Mouse (Mus musculus) forebrain, embryonic 12.5 days (tissue): ENCODE data around the gene Ttll8. TPM values are rescaled to one million over a fixed set of nuclear protein-coding genes. Genes with fewer than 3 reads are reported as not detected.

Experiments
- ATAC-seq: fragments of 200-750 bp; cut with Nextera tagmentation; 2 replicates; pipeline ENCODE4 v1.8.0; 2017; ENCODE audit warnings: moderate TSS enrichment; ENCODE audit not compliant: low FRiP score
- H3K27ac ChIP-seq: fragments of 300-500 bp; sonication (generic); 2 replicates; pipeline ENCODE4 v1.5.1; 2016; ENCODE audit warnings: mild to moderate bottlenecking
- H3K27me3 ChIP-seq: fragments of 300-500 bp; sonication (generic); 2 replicates; pipeline ENCODE4 v1.6.1; 2016; ENCODE audit warnings: mild to moderate bottlenecking
- H3K36me3 ChIP-seq: fragments of 300-500 bp; sonication (generic); replicated peaks from 2 replicates; pipeline ENCODE4 v1.6.1; 2016; ENCODE audit warnings: mild to moderate bottlenecking
- H3K4me1 ChIP-seq: fragments of 300-500 bp; sonication (generic); 2 replicates; pipeline ENCODE4 v1.6.1; 2016
- H3K4me2 ChIP-seq: fragments of 300-500 bp; sonication (generic); 2 replicates; pipeline ENCODE4 v1.6.1; 2016; ENCODE audit warnings: mild to moderate bottlenecking, moderate library complexity
- H3K4me3 ChIP-seq: fragments of 300-500 bp; sonication (generic); replicated peaks from 2 replicates; pipeline ENCODE4 v1.5.1; 2016; ENCODE audit warnings: mild to moderate bottlenecking
- H3K9ac ChIP-seq: fragments of 300-500 bp; sonication (generic); 2 replicates; pipeline ENCODE4 v1.6.1; 2016; ENCODE audit warnings: mild to moderate bottlenecking
- H3K9me3 ChIP-seq: fragments of 300-500 bp; sonication (generic); 2 replicates; pipeline ENCODE4 v1.6.1; 2016
- WGBS: fragments of 180-500 bp; shearing (Covaris S2); methylation state at CpG from one replicate; pipeline ENCODE4 v1.1.7; 2016; 5-methylcytosine and 5-hydroxymethylcytosine counted together
- polyA plus RNA-seq: library from polyadenylated mRNA; unstranded; fragments of >200 nt; fragmentation: Nextera tagmentation; extraction: Ambion mirVana; gene quantifications from 2 replicates; pipeline ENCODE4 v1.2.1, GENCODE M21; 2016

Gene Ttll8
- polyA plus RNA-seq, 1 experiment from 2014 or later, result 0.14 TPM

GRCm38 (mm10) chr15:88841160-88841559 lies 113.1 kb downstream of the Ttll8 start:
- 0 out of 2 replicates have a peak, but pooled peaks cover 3% of the 10 kb centered on the region for H3K27me3 ChIP-seq
- WGBS, result 100% methylated on average over 2 of the region's 2 CpGs

More at GRCm38 (mm10) chr15:88841160-88841559, 113.1 kb downstream of the Ttll8 start:
- H3K9ac ChIP-seq, result no peak overlapping the region
- ATAC-seq, result no peak
- H3K9me3 ChIP-seq, result no peaks in the 10 kb centered on the region
- H3K4me3 ChIP-seq, result no peak overlapping the region
- no peaks in the 10 kb centered on the region for H3K36me3 ChIP-seq
- peaks cover 32% of the 10 kb centered on the region for H3K4me1 ChIP-seq
- no peak overlapping the region for H3K27ac ChIP-seq
- no peak overlapping the region for H3K4me2 ChIP-seq

Other genes starting within 250 kb of the Ttll8 start
- gene Brd1, start 220.2 kb downstream of the Ttll8 start, polyA plus RNA-seq, result 30.0 and 31.8 TPM in 2 replicates
- 43.6 and 47.1 TPM in 2 replicates for gene Zbed4, start 202.8 kb downstream of the Ttll8 start, polyA plus RNA-seq
- 8.3 and 8.9 TPM in 2 replicates for gene Alg12, start 135.1 kb downstream of the Ttll8 start, polyA plus RNA-seq
- 63.1 and 64.3 TPM in 2 replicates for gene Creld2, start 134.8 kb downstream of the Ttll8 start, polyA plus RNA-seq
- gene Pim3, start 92.2 kb downstream of the Ttll8 start, polyA plus RNA-seq, result 46.0 and 49.4 TPM in 2 replicates
- 15.5 and 16.3 TPM in 2 replicates for gene Mlc1, start 24.6 kb upstream of the Ttll8 start, polyA plus RNA-seq
- not detected in 2 replicates for gene Mov10l1, start 28.5 kb upstream of the Ttll8 start, polyA plus RNA-seq
- 1.3 and 1.8 TPM in 2 replicates for gene Panx2, start 105.3 kb upstream of the Ttll8 start, polyA plus RNA-seq
- gene Trabd, start 120.7 kb upstream of the Ttll8 start, polyA plus RNA-seq, result 46.3 and 48.8 TPM in 2 replicates
- 23.1 and 24.4 TPM in 2 replicates for gene Selenoo, start 134.7 kb upstream of the Ttll8 start, polyA plus RNA-seq
- gene Tubgcp6, start 168.7 kb upstream of the Ttll8 start, polyA plus RNA-seq, result 27.4 and 27.7 TPM in 2 replicates
- 20.5 TPM in 2 replicates for gene Hdac10, start 174.3 kb upstream of the Ttll8 start, polyA plus RNA-seq
- 14.2 and 16.7 TPM in 2 replicates for gene Mapk12, start 186.3 kb upstream of the Ttll8 start, polyA plus RNA-seq
- 46.9 and 47.4 TPM in 2 replicates for gene Mapk11, start 195.2 kb upstream of the Ttll8 start, polyA plus RNA-seq
- gene Plxnb2, start 226.4 kb upstream of the Ttll8 start, polyA plus RNA-seq, result 174 and 182 TPM in 2 replicates
- 38.8 and 44.0 TPM in 2 replicates for gene Dennd6b, start 242.1 kb upstream of the Ttll8 start, polyA plus RNA-seq